Mouse (Mus musculus) kidney, embryonic 14.5 days (tissue): ENCODE measurements at regions not wholly inside any gene's neighbourhood (a gene's known extent, or its start where the extent isn't known, plus 50 kb on each side); places are given as distances from the start of the nearest gene placed in this dataset.

ENCODE experiments used
- ATAC-seq: fragments of 200-750 bp; cut with Nextera tagmentation; 2 replicates; pipeline ENCODE4 v1.8.0; 2017; ENCODE audit warnings: moderate number of reproducible peaks, mild to moderate bottlenecking, moderate TSS enrichment, moderate library complexity; ENCODE audit not compliant: low FRiP score, low TSS enrichment
- H3K27ac ChIP-seq: fragments of 300-500 bp; sonication (generic); 2 replicates; pipeline ENCODE4 v1.5.1; 2014; ENCODE audit warnings: low read depth, mild to moderate bottlenecking, low read length, moderate library complexity, mixed read lengths
- H3K27me3 ChIP-seq: fragments of 300-500 bp; sonication (generic); 2 replicates; pipeline ENCODE4 v1.6.1; 2014; ENCODE audit warnings: mild to moderate bottlenecking, low read length; ENCODE audit not compliant: control insufficient read depth, insufficient read depth
- H3K36me3 ChIP-seq: fragments of 300-500 bp; sonication (generic); 2 replicates; pipeline ENCODE4 v1.6.1; 2014; ENCODE audit warnings: low read length, mixed read lengths; ENCODE audit not compliant: control insufficient read depth, insufficient read depth
- H3K4me1 ChIP-seq: fragments of 300-500 bp; sonication (generic); 2 replicates; pipeline ENCODE4 v1.6.1; 2014; ENCODE audit warnings: low read length, mixed read lengths; ENCODE audit not compliant: control insufficient read depth, insufficient read depth
- H3K4me2 ChIP-seq: fragments of 300-500 bp; sonication (generic); replicated peaks from 2 replicates; pipeline ENCODE4 v1.6.1; 2014; ENCODE audit warnings: low read depth, mild to moderate bottlenecking, low read length
- H3K4me3 ChIP-seq: fragments of 300-500 bp; sonication (generic); 2 replicates; pipeline ENCODE4 v1.5.1; 2014; ENCODE audit warnings: mild to moderate bottlenecking, low read length
- H3K9ac ChIP-seq: fragments of 300-500 bp; sonication (generic); 2 replicates; pipeline ENCODE4 v1.6.1; 2014; ENCODE audit warnings: low read depth, mild to moderate bottlenecking, low read length, moderate library complexity
- H3K9me3 ChIP-seq: fragments of 300-500 bp; sonication (generic); 2 replicates; pipeline ENCODE4 v1.6.1; 2016; ENCODE audit warnings: low read length; ENCODE audit not compliant: control insufficient read depth
- WGBS: fragments of 180-500 bp; shearing (Covaris S2); extraction: QIAGEN DNeasy Blood & Tissue Kit; methylation state at CpG from one replicate; pipeline ENCODE4 v1.1.7; 2014; 5-methylcytosine and 5-hydroxymethylcytosine counted together

- H3K27me3 ChIP-seq, result 0 out of 2 replicates have a peak, but pooled peaks cover 3% of the 10 kb centered on the region
- no peak overlapping the region for H3K27ac ChIP-seq
- H3K9me3 ChIP-seq, result no peaks in the 10 kb centered on the region
- H3K4me2 ChIP-seq, result no peak overlapping the region
- H3K4me3 ChIP-seq, result no peak overlapping the region
- WGBS, result 63% methylated on average over 5 of the region's 5 CpGs
- H3K9ac ChIP-seq, result no peak overlapping the region
- ATAC-seq, result no peak
- no peaks in the 10 kb centered on the region for H3K36me3 ChIP-seq
- H3K4me1 ChIP-seq, result no peaks in the 10 kb centered on the region
Observed at GRCm38 (mm10) chrX:142561788-142562187, 119.4 kb upstream of the Tmem164 start.

- no peak for ATAC-seq
- H3K27me3 ChIP-seq, result 0 out of 2 replicates have a peak, but pooled peaks cover 3% of the 10 kb centered on the region
- WGBS, result 62% methylated on average over 9 of the region's 9 CpGs
Observed at GRCm38 (mm10) chrX:142564186-142564585, 117.0 kb upstream of the Tmem164 start.

GRCm38 (mm10) chrX:142571772-142572171 lies 109.4 kb upstream of the Tmem164 start:
- H3K9me3 ChIP-seq, result no peaks in the 10 kb centered on the region
- no peaks in the 10 kb centered on the region for H3K36me3 ChIP-seq
- no peak for ATAC-seq
- no peaks in the 10 kb centered on the region for H3K4me1 ChIP-seq
- H3K27me3 ChIP-seq, result no peaks in the 10 kb centered on the region
- H3K9ac ChIP-seq, result no peak overlapping the region
- H3K4me3 ChIP-seq, result no peak overlapping the region
- H3K27ac ChIP-seq, result no peak overlapping the region
- no peak overlapping the region for H3K4me2 ChIP-seq

More at GRCm38 (mm10) chrX:142564186-142564585, 117.0 kb upstream of the Tmem164 start:
- Histone ChIP-seq H3K27ac (no peak overlapping the region), H3K4me1 (no peaks in the 10 kb centered on the region), H3K4me2 (no peak overlapping the region), H3K4me3 (no peak overlapping the region), H3K36me3 (no peaks in the 10 kb centered on the region), H3K9ac (no peak overlapping the region), H3K9me3 (no peaks in the 10 kb centered on the region)

- H3K36me3 ChIP-seq, result no peaks in the 10 kb centered on the region
- no peaks in the 10 kb centered on the region for H3K27me3 ChIP-seq
- ATAC-seq, result no peak
- H3K9me3 ChIP-seq, result no peaks in the 10 kb centered on the region
- H3K27ac ChIP-seq, result no peak overlapping the region
- H3K4me3 ChIP-seq, result no peak overlapping the region
- no peak overlapping the region for H3K4me2 ChIP-seq
- WGBS, result 92% methylated on average over 4 of the region's 4 CpGs
- H3K4me1 ChIP-seq, result no peaks in the 10 kb centered on the region
- no peak overlapping the region for H3K9ac ChIP-seq
Observed at GRCm38 (mm10) chrX:142574022-142574421, 107.2 kb upstream of the Tmem164 start.

GRCm38 (mm10) chrX:142574945-142575710 lies 106.1 kb upstream of the Tmem164 start:
- ATAC-seq, result no peak
- Histone ChIP-seq H3K36me3 (no peaks in the 10 kb centered on the region), H3K4me1 (no peaks in the 10 kb centered on the region), H3K9ac (no peak overlapping the region), H3K9me3 (no peaks in the 10 kb centered on the region), H3K4me2 (no peak overlapping the region), H3K27me3 (no peaks in the 10 kb centered on the region), H3K4me3 (no peak overlapping the region), H3K27ac (no peak overlapping the region)
- WGBS, result 58% methylated on average over 10 of the region's 10 CpGs

GRCm38 (mm10) chrX:142576127-142576526 lies 105.1 kb upstream of the Tmem164 start:
- no peak overlapping the region for H3K4me2 ChIP-seq
- ATAC-seq, result no peak

GRCm38 (mm10) chrX:142577449-142578081 lies 103.6 kb upstream of the Tmem164 start:
- no peak for ATAC-seq
- no peaks in the 10 kb centered on the region for H3K36me3 ChIP-seq
- H3K9ac ChIP-seq, result no peak overlapping the region
- 59% methylated on average over 6 of the region's 6 CpGs for WGBS
- H3K4me3 ChIP-seq, result no peak overlapping the region
- no peaks in the 10 kb centered on the region for H3K9me3 ChIP-seq
- H3K4me2 ChIP-seq, result no peak overlapping the region
- no peak overlapping the region for H3K27ac ChIP-seq
- H3K4me1 ChIP-seq, result no peaks in the 10 kb centered on the region
- H3K27me3 ChIP-seq, result no peaks in the 10 kb centered on the region

More at GRCm38 (mm10) chrX:142576127-142576526, 105.1 kb upstream of the Tmem164 start:
- no peak overlapping the region for H3K9ac ChIP-seq
- no peaks in the 10 kb centered on the region for H3K36me3 ChIP-seq
- H3K4me3 ChIP-seq, result no peak overlapping the region
- no peak overlapping the region for H3K27ac ChIP-seq
- H3K27me3 ChIP-seq, result no peaks in the 10 kb centered on the region
- H3K9me3 ChIP-seq, result no peaks in the 10 kb centered on the region
- H3K4me1 ChIP-seq, result no peaks in the 10 kb centered on the region
- WGBS, result 87% methylated on average over 3 of the region's 3 CpGs

- Histone ChIP-seq H3K4me1 (no peaks in the 10 kb centered on the region), H3K27ac (no peak overlapping the region), H3K4me2 (no peak overlapping the region), H3K9me3 (no peaks in the 10 kb centered on the region), H3K4me3 (no peak overlapping the region), H3K36me3 (no peaks in the 10 kb centered on the region), H3K27me3 (no peaks in the 10 kb centered on the region; the same call in 1 of the 2 replicates), H3K9ac (no peak overlapping the region)
- WGBS, result 65% methylated on average over 2 of the region's 2 CpGs
- ATAC-seq, result no peak
Observed at GRCm38 (mm10) chrX:142585281-142585680, 95.9 kb upstream of the Tmem164 start.

GRCm38 (mm10) chrX:142599377-142599776 lies 81.8 kb upstream of the Tmem164 start:
- Histone ChIP-seq H3K9ac (no peak overlapping the region), H3K27ac (no peak overlapping the region), H3K36me3 (no peaks in the 10 kb centered on the region), H3K4me3 (no peak overlapping the region), H3K27me3 (no peaks in the 10 kb centered on the region), H3K4me1 (no peaks in the 10 kb centered on the region), H3K4me2 (no peak overlapping the region), H3K9me3 (no peaks in the 10 kb centered on the region)
- 91% methylated on average over 2 of the region's 2 CpGs for WGBS
- no peak for ATAC-seq
